Mouse (Mus musculus) C2C12 (cell line): ENCODE measurements around the gene Pecr. TPM values are rescaled to one million over a fixed set of nuclear protein-coding genes. Genes with fewer than 3 reads are reported as not detected.

Source experiments
- H3K27me3 ChIP-seq: one replicate; pipeline ENCODE4 v1.6.1; 2011; ENCODE audit not compliant: control insufficient read depth, insufficient read depth, insufficient read length
- H3K36me3 ChIP-seq: one replicate; pipeline ENCODE4 v1.6.1; 2011; ENCODE audit not compliant: control insufficient read depth, insufficient read depth
- H3K4me3 ChIP-seq: one replicate; pipeline ENCODE4 v1.5.1; 2011; ENCODE audit warnings: mild to moderate bottlenecking, control low read depth; ENCODE audit not compliant: poor library complexity, insufficient read depth, severe bottlenecking
- H3K79me2 ChIP-seq: one replicate; pipeline ENCODE4 v1.6.1; 2011; ENCODE audit not compliant: control insufficient read depth, insufficient read depth
- H3K79me3 ChIP-seq: one replicate; pipeline ENCODE4 v1.6.1; 2011; ENCODE audit warnings: low read depth, control low read depth
- H3ac ChIP-seq: one replicate; pipeline ENCODE3; 2011; ENCODE audit warnings: low read depth; ENCODE audit not compliant: control insufficient read depth, insufficient read length
- CEBPB ChIP-seq: IDR thresholded peaks from one replicate; pipeline ENCODE4 v1.6.1; 2011; ENCODE audit warnings: low read depth, mild to moderate bottlenecking, control low read depth, moderate library complexity
- CTCF ChIP-seq: IDR thresholded peaks from one replicate; pipeline ENCODE4 v1.5.1; 2011; ENCODE audit not compliant: control insufficient read depth, insufficient read depth, insufficient read length
- FOSL1 ChIP-seq: IDR thresholded peaks from one replicate; pipeline ENCODE4 v1.8.0; 2011; ENCODE audit warnings: mild to moderate bottlenecking, low read length; ENCODE audit not compliant: poor library complexity, insufficient read depth, severe bottlenecking
- MAX ChIP-seq: IDR thresholded peaks from one replicate; pipeline ENCODE4 v1.6.1; 2011; ENCODE audit warnings: mild to moderate bottlenecking, control low read depth
- MYOD1 ChIP-seq: IDR thresholded peaks from one replicate; pipeline ENCODE4 v1.6.1; 2011; ENCODE audit warnings: low read depth; ENCODE audit not compliant: control insufficient read depth, insufficient read length
- MYOG ChIP-seq: IDR thresholded peaks from one replicate; pipeline ENCODE4 v1.6.1; 2011; ENCODE audit not compliant: control insufficient read depth, insufficient read length; ENCODE audit errors: extremely low read depth
- USF1 ChIP-seq: IDR thresholded peaks from one replicate; pipeline ENCODE4 v1.6.1; 2011; ENCODE audit warnings: low read depth, mild to moderate bottlenecking, control low read depth, moderate library complexity
- polyA plus RNA-seq: library from polyadenylated mRNA; unstranded; fragments of >200 nt; fragmentation: generic; extraction: Trizol; gene quantifications from one replicate; pipeline ENCODE4 v1.2.1, GENCODE M21; 2012; ENCODE audit warnings: missing spikeins

Gene Pecr
- polyA plus RNA-seq, 1 experiment: 16.8 TPM

DNA sequence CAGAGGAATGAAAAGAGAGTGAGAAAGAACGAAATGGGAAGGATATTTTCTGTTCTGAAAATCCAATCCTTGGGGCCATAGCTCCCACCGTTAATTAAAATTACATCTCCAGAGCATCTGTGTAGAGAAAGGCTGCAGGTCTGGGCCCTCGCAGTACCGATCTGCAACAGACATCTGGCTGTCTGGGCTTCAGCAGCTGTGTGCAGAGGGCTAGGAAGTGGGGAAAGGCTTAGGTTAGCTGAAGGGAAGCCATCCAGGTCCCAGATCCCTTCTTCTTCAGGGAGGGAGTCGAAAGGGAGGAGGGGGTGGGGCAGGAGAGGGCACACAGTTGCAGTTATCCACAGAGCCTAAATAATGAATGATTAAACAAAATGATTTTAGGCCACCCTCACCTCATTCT lies 425 bp upstream of the Pecr start:
- no peaks in the 10 kb centered on the region for H3K79me3 ChIP-seq

DNA sequence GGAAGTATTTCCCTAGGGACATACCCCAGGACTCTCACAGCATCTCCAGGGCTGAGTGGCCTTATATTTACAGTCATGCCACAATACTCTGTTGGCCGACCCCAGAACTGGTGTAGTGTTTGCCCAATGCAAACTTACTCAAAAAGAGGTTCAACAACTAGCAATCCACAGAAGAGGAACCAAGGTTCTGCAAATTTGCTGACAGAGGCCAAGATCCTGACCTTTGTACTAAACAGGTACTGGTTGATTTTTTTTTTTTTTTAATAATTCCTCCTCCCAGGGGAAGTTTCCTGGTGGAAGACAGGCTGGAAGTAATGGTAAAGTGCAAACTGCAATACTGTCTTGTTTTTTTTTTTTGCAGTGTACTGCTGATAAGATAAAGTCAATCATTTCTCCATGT lies 1.5 kb downstream of the Pecr start:
- no peak overlapping the region for H3ac ChIP-seq

More for the DNA sequence above, 425 bp upstream of the Pecr start:
- TF ChIP-seq MAX (no peak), USF1 (no peak), FOSL1 (no peak), MYOG (no peak), CEBPB (no peak), CTCF (no peak), MYOD1 (no peak)
- peak overlapping the region; percentile 31 for H3ac ChIP-seq
- H3K36me3 ChIP-seq: no peaks in the 10 kb centered on the region
- no peak overlapping the region for H3K4me3 ChIP-seq
- no peaks in the 10 kb centered on the region for H3K27me3 ChIP-seq
- H3K79me2 ChIP-seq: no peaks in the 10 kb centered on the region

GRCm38 (mm10) chr1:72278085-72278484 lies 6.0 kb downstream of the Pecr start:
- H3K36me3 ChIP-seq: peaks cover 28% of the 10 kb centered on the region
- TF ChIP-seq MYOD1 (no peak), FOSL1 (no peak), MAX (no peak), USF1 (no peak), MYOG (no peak), CTCF (no peak), CEBPB (no peak)
- no peak overlapping the region for H3ac ChIP-seq
- H3K79me3 ChIP-seq: no peaks in the 10 kb centered on the region
- no peaks in the 10 kb centered on the region for H3K27me3 ChIP-seq
- H3K4me3 ChIP-seq: no peak overlapping the region
- no peaks in the 10 kb centered on the region for H3K79me2 ChIP-seq

More for the DNA sequence above, 1.5 kb downstream of the Pecr start:
- Histone ChIP-seq H3K79me2 (no peaks in the 10 kb centered on the region), H3K27me3 (no peaks in the 10 kb centered on the region), H3K36me3 (no peaks in the 10 kb centered on the region), H3K4me3 (no peak overlapping the region), H3K79me3 (no peaks in the 10 kb centered on the region)
- TF ChIP-seq MYOG: no peak

DNA sequence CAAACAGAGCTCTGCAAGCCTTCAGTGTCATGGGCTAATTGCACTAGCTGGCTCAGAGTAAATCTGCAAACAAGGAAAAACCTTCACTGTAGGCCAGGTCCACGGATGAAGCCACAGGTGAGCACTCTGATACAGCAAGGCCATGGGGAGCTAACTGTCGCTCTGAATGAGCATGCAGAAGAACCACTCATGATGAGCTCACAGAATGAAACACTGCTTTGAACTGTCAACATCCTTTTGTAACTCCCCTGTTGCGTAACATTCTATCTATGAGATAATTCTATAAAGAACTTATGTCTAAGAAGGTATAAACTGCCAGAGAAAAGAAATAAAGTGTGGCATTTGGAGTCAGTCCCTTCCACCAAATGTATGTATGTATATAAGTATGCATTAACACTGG lies 21.0 kb downstream of the Pecr start:
- TF ChIP-seq USF1 (no peak), FOSL1 (no peak), CEBPB (peak; percentile 37), MYOD1 (no peak), CTCF (no peak)
- Histone ChIP-seq H3K4me3 (no peak overlapping the region), H3K36me3 (peaks cover 13% of the 10 kb centered on the region), H3K27me3 (no peaks in the 10 kb centered on the region), H3ac (no peak overlapping the region), H3K79me2 (no peaks in the 10 kb centered on the region), H3K79me3 (no peaks in the 10 kb centered on the region)

DNA sequence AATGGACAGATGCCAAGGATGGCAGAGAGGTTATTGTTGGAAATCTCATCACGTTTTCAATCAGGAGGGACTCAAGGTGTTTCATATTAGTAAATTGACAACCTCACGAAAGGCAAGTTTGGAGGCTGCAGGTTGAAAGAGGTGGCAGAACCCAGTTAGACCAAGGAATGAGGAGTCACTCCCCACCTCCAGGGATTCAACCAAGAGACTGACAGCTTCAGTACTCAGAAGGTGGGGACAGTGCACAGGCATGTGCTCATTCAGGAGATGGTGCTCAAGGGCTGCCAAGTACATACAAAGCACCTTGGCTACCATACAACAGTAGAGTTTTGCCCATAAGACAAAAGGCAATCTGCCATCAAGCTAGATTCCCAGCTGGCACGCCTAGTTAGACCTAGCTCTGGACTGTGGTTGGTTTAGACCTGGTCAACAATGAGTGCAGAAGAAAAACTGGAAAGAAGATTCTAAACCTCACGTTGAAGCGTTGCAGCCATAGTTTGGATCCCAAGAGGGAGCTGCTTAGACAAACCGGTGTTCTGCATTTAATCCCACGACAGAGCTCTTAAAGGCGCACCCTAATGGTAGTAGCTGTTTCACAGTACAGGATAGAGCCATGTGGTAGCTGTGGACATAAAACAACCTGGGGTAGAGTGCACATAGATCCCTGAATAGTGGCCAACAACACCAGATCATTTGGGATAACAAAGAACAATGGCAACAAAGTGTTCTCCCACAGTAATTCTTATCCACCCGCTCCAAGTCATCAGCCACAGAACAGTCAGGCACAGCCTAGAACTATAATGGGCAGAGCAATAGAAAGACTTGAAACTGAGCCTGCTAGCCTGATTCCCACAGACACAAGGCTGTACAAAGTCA lies 27.5 kb downstream of the Pecr start:
- H3K4me3 ChIP-seq: no peak overlapping the region
- H3K79me2 ChIP-seq: no peaks in the 10 kb centered on the region
- no peaks in the 10 kb centered on the region for H3K79me3 ChIP-seq
- peaks cover 6% of the 10 kb centered on the region for H3K36me3 ChIP-seq
- no peak overlapping the region for H3ac ChIP-seq
- H3K27me3 ChIP-seq: no peaks in the 10 kb centered on the region
- no peak for TF ChIP-seq FOSL1
- TF ChIP-seq CTCF: no peak
- no peak for TF ChIP-seq MYOD1
- no peak for TF ChIP-seq CEBPB
- no peak for TF ChIP-seq MAX
- TF ChIP-seq MYOG: no peak
- TF ChIP-seq USF1: no peak

- Histone ChIP-seq H3K36me3 (peaks cover 5% of the 10 kb centered on the region), H3K79me2 (no peaks in the 10 kb centered on the region), H3K79me3 (no peaks in the 10 kb centered on the region), H3ac (no peak overlapping the region), H3K27me3 (no peaks in the 10 kb centered on the region), H3K4me3 (no peak overlapping the region)
- no peak for TF ChIP-seq MAX
- TF ChIP-seq USF1: no peak
- no peak for TF ChIP-seq MYOD1
- no peak for TF ChIP-seq MYOG
- no peak for TF ChIP-seq FOSL1
- TF ChIP-seq CEBPB: no peak
- TF ChIP-seq CTCF: no peak
These were observed 28.3 kb downstream of the Pecr start for GRCm38 (mm10) chr1:72255854-72256175.
